Mouse (Mus musculus) neural tube, embryonic 10.5 days (tissue): ENCODE measurements at regions not wholly inside any gene's neighbourhood (a gene's known extent, or its start where the extent isn't known, plus 50 kb on each side); places are given as distances from the start of the nearest gene placed in this dataset.

Source experiments
- DNase-seq: peaks from one replicate; pipeline ENCODE4 v3.0.0-alpha.2; 2017; ENCODE audit warnings: low spot score; ENCODE audit errors: extremely low spot score

DNA sequence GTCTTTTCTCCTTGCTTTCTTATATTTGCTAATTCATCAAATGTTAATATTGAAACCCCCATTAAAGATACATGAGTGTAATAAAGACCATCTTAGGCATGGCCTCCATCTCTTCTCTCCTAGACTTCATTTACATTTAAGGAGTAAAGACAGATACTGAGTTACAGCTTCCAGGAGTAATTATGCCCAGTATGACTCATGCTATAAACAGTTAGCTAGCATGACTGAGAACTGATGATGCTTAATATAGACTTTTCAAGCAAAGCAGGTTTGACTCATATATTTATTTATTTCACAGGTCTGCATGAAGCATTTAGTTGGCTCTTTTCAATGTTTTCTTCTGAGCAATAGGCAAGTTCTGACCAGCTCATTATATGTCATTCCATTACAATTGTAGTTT lies 453.7 kb upstream of the Cntn6 start:
- DNase-seq: no peak

- DNase-seq: no peak
Observed at GRCm38 (mm10) chr6:104040450-104040849, 452.1 kb upstream of the Cntn6 start.

- DNase-seq: no peak
Observed at GRCm38 (mm10) chr6:104055996-104056395, 436.6 kb upstream of the Cntn6 start.

GRCm38 (mm10) chr6:104061692-104062263 lies 430.8 kb upstream of the Cntn6 start:
- DNase-seq: no peak

GRCm38 (mm10) chr6:104080581-104080980 lies 412.0 kb upstream of the Cntn6 start:
- no peak for DNase-seq

- DNase-seq: no peak
Observed at GRCm38 (mm10) chr6:104082242-104082641, 410.3 kb upstream of the Cntn6 start.

GRCm38 (mm10) chr6:104108386-104108785 lies 384.2 kb upstream of the Cntn6 start:
- no peak for DNase-seq
